ENCODE assay signal across 10 mouse cellular contexts in genomic region chr12:81333841-81334240, GRCm38 (mm10). TPM values are rescaled to one million over a fixed set of nuclear protein-coding genes. Genes with fewer than 3 reads are reported as not detected.
DNase-seq lines count a peak whose midpoint lies in the region; ATAC-seq and TF ChIP-seq lines count a peak whose summit lies in the region.
"Had no signal": no experiment of that assay in that cellular context is flagged by ENCODE, and none has a peak within 500 bp of the region (broad histone marks: within the 10 kb centered on the region; RNA-seq: fewer than 3 reads in every experiment).

No protein-coding gene starts in this region.

- no peak overlapping the region for H3K4me3 ChIP-seq in heart, embryonic 13.5 days
- peak overlapping the region; percentile 64 for H3K4me3 ChIP-seq in forebrain, postnatal 0 days (ENCODE audit: low read depth, low read length)
- H3K4me3 ChIP-seq in midbrain, embryonic 12.5 days: 0 out of 2 replicates have a peak overlapping the region, but pooled peaks have one; percentile 65

- H3K9me3 ChIP-seq in heart, embryonic 13.5 days: no peaks in the 10 kb centered on the region
- H3K9me3 ChIP-seq in forebrain, postnatal 0 days (ENCODE audit: low read length): no peaks in the 10 kb centered on the region
- H3K9me3 ChIP-seq in midbrain, embryonic 12.5 days: no peaks in the 10 kb centered on the region
- H3K9me3 ChIP-seq: liver, embryonic 12.5 days had no signal

- no peak overlapping the region for H3K9ac ChIP-seq in heart, embryonic 13.5 days
- peak overlapping the region; percentile 75; the same call in 1 of the 2 replicates for H3K9ac ChIP-seq in forebrain, postnatal 0 days
- H3K9ac ChIP-seq in midbrain, embryonic 12.5 days (replicated peaks): no peak overlapping the region
- H3K9ac ChIP-seq: liver, embryonic 12.5 days had no signal

- H3K27me3 ChIP-seq in heart, embryonic 13.5 days (replicated peaks): peaks cover 67% of the 10 kb centered on the region
- 0 out of 2 replicates have a peak, but pooled peaks cover 4% of the 10 kb centered on the region for H3K27me3 ChIP-seq in forebrain, postnatal 0 days (ENCODE audit: insufficient read depth, low read length)
- peaks cover 27% of the 10 kb centered on the region for H3K27me3 ChIP-seq in midbrain, embryonic 12.5 days

- DNase-seq in heart, adult 9 months (ENCODE audit: low spot score in 2 of 2): no peak
- DNase-seq in brain, adult 2 months (ENCODE audit: low read depth, low spot score): peak; percentile 35
- no peak for DNase-seq in forebrain, postnatal 0 days
- DNase-seq in B cell, adult 2 months: no peak
- no peak for DNase-seq in adrenal gland, adult 2 months
- DNase-seq in spleen, adult 18-20 months: no peak

- H3K36me3 ChIP-seq in heart, embryonic 13.5 days: no peaks in the 10 kb centered on the region
- no peaks in the 10 kb centered on the region for H3K36me3 ChIP-seq in forebrain, postnatal 0 days (ENCODE audit: insufficient read depth)
- no peaks in the 10 kb centered on the region for H3K36me3 ChIP-seq in midbrain, embryonic 12.5 days
- H3K36me3 ChIP-seq: liver, embryonic 12.5 days had no signal

- H3K27ac ChIP-seq in heart, embryonic 13.5 days (replicated peaks): no peak overlapping the region
- H3K27ac ChIP-seq in forebrain, postnatal 0 days (ENCODE audit: low read depth, low read length): no peak overlapping the region
- H3K27ac ChIP-seq in midbrain, embryonic 12.5 days (replicated peaks): no peak overlapping the region
- H3K27ac ChIP-seq: liver, embryonic 12.5 days had no signal

- TF ChIP-seq CTCF in forebrain, postnatal 0 days (IDR thresholded peaks at IDR 0.05; ENCODE audit: low read depth): no peak

- no peak for ATAC-seq in heart, embryonic 13.5 days (ENCODE audit: extremely low read depth, insufficient number of reproducible peaks, low FRiP score, low TSS enrichment)
- no peak for ATAC-seq in forebrain, postnatal 0 days
- no peak for ATAC-seq in midbrain, embryonic 12.5 days (ENCODE audit: low FRiP score, low read depth)
- ATAC-seq: liver, embryonic 12.5 days had no signal

- peaks cover 7% of the 10 kb centered on the region for H3K4me1 ChIP-seq in heart, embryonic 13.5 days
- H3K4me1 ChIP-seq in forebrain, postnatal 0 days (ENCODE audit: insufficient read depth): no peaks in the 10 kb centered on the region
- peaks cover 20% of the 10 kb centered on the region for H3K4me1 ChIP-seq in midbrain, embryonic 12.5 days
- H3K4me1 ChIP-seq: liver, embryonic 12.5 days had no signal

- 62% methylated on average over 5 of the region's 5 CpGs for WGBS in heart, embryonic 13.5 days
- WGBS in forebrain, postnatal 0 days: 67% methylated on average over 5 of the region's 5 CpGs
- 68% methylated on average over 5 of the region's 5 CpGs for WGBS in midbrain, embryonic 12.5 days

- peak overlapping the region; percentile 99 for H3K4me2 ChIP-seq in heart, embryonic 13.5 days
- peak overlapping the region; percentile 90 for H3K4me2 ChIP-seq in forebrain, postnatal 0 days (ENCODE audit: low read depth)
- H3K4me2 ChIP-seq in midbrain, embryonic 12.5 days (replicated peaks): peak overlapping the region; percentile 98

RNA-seq across cellular contexts. Expression of gene Slc8a3, which starts 0.9 kb away (rescaled TPM):
- 0.20 and 0.44 TPM in 2 replicates for polyA plus RNA-seq in heart, embryonic 13.5 days (2015; fragmentation: Nextera tagmentation; extraction: Ambion mirVana)
- total RNA-seq in forebrain, postnatal 0 days (2014; rRNA removed): 27.9 and 38.7 TPM in 2 replicates
- polyA plus RNA-seq in forebrain, postnatal 0 days (2015; fragmentation: Nextera tagmentation; extraction: Ambion mirVana): 5.7 and 10.5 TPM in 2 replicates
- 1.8 and 2.6 TPM in 2 replicates for polyA plus RNA-seq in midbrain, embryonic 12.5 days (2016; fragmentation: Nextera tagmentation; extraction: Ambion mirVana)
- total RNA-seq in adrenal gland, adult 2 months (2021): 1 to 10 TPM in 1 of 2 experiments, under 1 TPM in 1; 0.52 to 1.8 TPM
- polyA plus RNA-seq in adrenal gland, adult 2 months (2012; rRNA removed): 0.41 and 0.42 TPM in 2 replicates
- total RNA-seq: megakaryocyte, adult 5-6 weeks had no signal

RNA-seq across cellular contexts. Expression of gene Gm4787, which starts 45.4 kb away (rescaled TPM):
- polyA plus RNA-seq in heart, embryonic 13.5 days (2015; fragmentation: Nextera tagmentation; extraction: Ambion mirVana): 0.09 and 0.11 TPM in 2 replicates
- 0.69 and 1.9 TPM in 2 replicates for total RNA-seq in forebrain, postnatal 0 days (2014; rRNA removed)
- polyA plus RNA-seq in forebrain, postnatal 0 days (2015; fragmentation: Nextera tagmentation; extraction: Ambion mirVana): 0.06 TPM in 1 of 2 replicates, not detected in the other
- polyA plus RNA-seq in midbrain, embryonic 12.5 days (2016; fragmentation: Nextera tagmentation; extraction: Ambion mirVana): 0.26 and 0.50 TPM in 2 replicates
- 1 to 10 TPM in 1 of 2 experiments, under 1 TPM in 1; 0.83 to 1.4 TPM for total RNA-seq in adrenal gland, adult 2 months (2021)
- polyA plus RNA-seq in adrenal gland, adult 2 months (2012; rRNA removed): 0.10 and 0.16 TPM in 2 replicates
